Mouse (Mus musculus): Measurements from ENCODE around the gene Smarcd1.

DNA sequence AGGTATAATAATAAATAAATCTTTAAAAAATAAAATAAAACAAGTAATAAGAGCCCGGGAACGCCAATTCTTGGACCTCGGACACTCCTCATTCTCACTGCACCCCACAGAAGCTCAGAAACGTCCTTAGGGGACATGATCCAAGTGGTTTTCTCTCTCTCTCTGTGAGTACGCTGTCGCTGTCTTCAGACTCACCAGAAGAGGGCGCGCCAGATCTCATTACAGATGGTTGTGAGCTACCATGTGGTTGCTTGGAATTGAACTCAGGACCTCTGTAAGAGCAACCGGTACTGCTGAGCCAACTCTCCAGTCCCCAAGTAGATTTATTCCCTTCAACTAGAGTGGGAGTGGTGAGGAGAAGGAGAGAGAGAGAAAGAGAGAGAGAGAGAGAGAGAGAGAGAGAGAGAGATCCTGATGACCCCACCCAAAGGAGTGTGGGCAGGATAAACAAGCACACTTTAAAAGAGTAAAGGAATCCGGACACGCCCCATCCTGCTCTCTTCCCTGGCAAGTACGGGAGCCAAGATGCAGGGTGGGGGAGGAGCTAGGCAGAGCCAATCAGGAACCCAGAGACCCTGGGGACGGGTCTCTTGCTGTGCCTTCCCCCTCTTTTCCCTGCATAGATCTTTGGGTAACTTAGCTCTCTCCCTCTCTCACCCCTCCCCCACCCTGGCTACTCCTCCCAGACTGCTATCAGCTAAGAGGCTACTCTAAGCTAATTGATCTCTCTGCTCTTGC lies 23.7 kb upstream of the Smarcd1 start:
- TF ChIP-seq CTCF (IDR thresholded peaks at IDR 0.05; ENCODE audit: borderline replicate concordance, insufficient read depth, low read length) (no peak), POLR2A (IDR thresholded peaks at IDR 0.05; ENCODE audit: low read depth, low read length) (no peak)

Data from embryonic fibroblast, embryonic 13.5 days (primary cell).